Mouse (Mus musculus) G1E (cell line): ENCODE data around the gene Nsg2. TPM values are rescaled to one million over a fixed set of nuclear protein-coding genes. Genes with fewer than 3 reads are reported as not detected.

Experiments used
- ATAC-seq: 2 replicates; pipeline ENCODE4 v1.8.0; 2016; ENCODE audit warnings: mild to moderate bottlenecking; ENCODE audit not compliant: insufficient number of reproducible peaks, poor library complexity, low FRiP score, severe bottlenecking; ENCODE audit errors: extremely low read depth
- DNase-seq: peaks from one replicate; pipeline ENCODE4 v3.0.0; 2012; ENCODE audit warnings: low spot score
- H3K27me3 ChIP-seq: 2 replicates; pipeline ENCODE4 v1.6.1; 2012; ENCODE audit warnings: mild to moderate bottlenecking, low read length, inconsistent platforms; ENCODE audit not compliant: insufficient read depth
- H3K36me3 ChIP-seq: replicated peaks from 2 replicates; pipeline ENCODE3; 2012; ENCODE audit warnings: mild to moderate bottlenecking, inconsistent platforms
- H3K4me1 ChIP-seq: 2 replicates; pipeline ENCODE4 v1.6.1; 2012; ENCODE audit warnings: low read depth, low read length, inconsistent platforms, mixed read lengths; ENCODE audit not compliant: insufficient read depth
- H3K4me3 ChIP-seq: 2 replicates; pipeline ENCODE4 v1.5.1; 2012; ENCODE audit warnings: low read depth, mild to moderate bottlenecking, inconsistent platforms, low read length, moderate library complexity, mixed read lengths
- H3K9me3 ChIP-seq: replicated peaks from 2 replicates; pipeline ENCODE4 v1.6.1; 2012; ENCODE audit warnings: inconsistent platforms
- CTCF ChIP-seq: IDR thresholded peaks from 2 replicates; pipeline ENCODE4 v1.5.1; 2012; ENCODE audit warnings: low read depth, low read length, inconsistent platforms, mixed read lengths
- GATA1 ChIP-seq: IDR thresholded peaks from 2 replicates; pipeline ENCODE4 v1.6.1; 2012; ENCODE audit warnings: borderline replicate concordance, low read length, inconsistent platforms, mixed read lengths
- GATA2 ChIP-seq: IDR thresholded peaks from 2 replicates; pipeline ENCODE4 v1.6.1; 2012; ENCODE audit warnings: low read depth, low read length, inconsistent platforms, borderline replicate concordance
- POLR2AphosphoS5 ChIP-seq: IDR thresholded peaks from 2 replicates; pipeline ENCODE4 v1.6.1; 2012; ENCODE audit warnings: low read depth, low read length, inconsistent platforms; ENCODE audit not compliant: insufficient replicate concordance
- TAL1 ChIP-seq: conservative IDR thresholded peaks from 2 replicates; pipeline ENCODE4 v1.6.1; 2012; ENCODE audit warnings: low read depth, low read length, inconsistent platforms, mixed read lengths
- polyA plus RNA-seq: library from polyadenylated mRNA; stranded (reverse); fragments of >175 nt; gene quantifications from 2 replicates; pipeline ENCODE4 v1.2.3, GENCODE M21; 2012
- total RNA-seq, 2 experiments: library from RNA; stranded (forward) in 1 of 2; stranded (reverse) in 1 of 2; fragments of 200-1000 nt in 1 of 2; fragments of >200 nt in 1 of 2; fragmentation: Nextera tagmentation in 1 of 2; gene quantifications; 2 replicates each; pipeline ENCODE4 v1.2.3; 2014 to 2017

Gene Nsg2
- total and polyA plus RNA-seq, 3 experiments = 0.49 TPM; not detected in 2

- ATAC-seq = no peak
These were observed 31.8 kb downstream of the Nsg2 start for GRCm38 (mm10) chr11:32032053-32032452.

DNA sequence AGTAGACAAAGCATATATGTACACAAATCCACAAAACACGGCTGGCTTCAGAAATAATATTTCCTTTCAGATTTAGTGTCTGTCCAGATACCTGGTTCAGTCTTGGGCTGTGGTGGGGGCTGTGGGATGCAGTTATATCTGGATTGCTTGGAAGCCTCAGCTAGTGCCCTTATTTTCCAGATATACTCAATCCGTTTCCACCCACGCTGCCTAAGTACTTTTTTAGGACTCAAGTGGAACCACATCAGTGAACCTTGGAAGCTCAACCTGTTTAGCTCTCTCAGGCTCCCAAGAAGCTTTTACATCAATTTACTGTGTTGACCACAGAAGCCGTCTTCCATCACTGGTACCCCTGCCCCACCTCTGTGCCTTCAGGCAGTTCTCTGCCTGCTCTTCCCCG lies 35.6 kb downstream of the Nsg2 start:
- no peak for ATAC-seq
- H3K27me3 ChIP-seq = peaks cover 9% of the 10 kb centered on the region
- H3K9me3 ChIP-seq = no peaks in the 10 kb centered on the region
- TF ChIP-seq CTCF = no peak
- TF ChIP-seq TAL1 = no peak
- no peak for TF ChIP-seq GATA1
- no peak for TF ChIP-seq GATA2
- TF ChIP-seq POLR2AphosphoS5 = no peak
- no peaks in the 10 kb centered on the region for H3K4me1 ChIP-seq
- H3K36me3 ChIP-seq = no peaks in the 10 kb centered on the region
- H3K4me3 ChIP-seq = no peak overlapping the region
- DNase-seq = no peak

More at GRCm38 (mm10) chr11:32032053-32032452, 31.8 kb downstream of the Nsg2 start:
- DNase-seq = no peak
- Histone ChIP-seq H3K9me3 (no peaks in the 10 kb centered on the region), H3K27me3 (peaks cover 6% of the 10 kb centered on the region; the same call in 1 of the 2 replicates), H3K4me3 (no peak overlapping the region), H3K4me1 (no peaks in the 10 kb centered on the region), H3K36me3 (no peaks in the 10 kb centered on the region)
- TF ChIP-seq POLR2AphosphoS5 (no peak), TAL1 (no peak), CTCF (no peak), GATA1 (no peak), GATA2 (no peak)

DNA sequence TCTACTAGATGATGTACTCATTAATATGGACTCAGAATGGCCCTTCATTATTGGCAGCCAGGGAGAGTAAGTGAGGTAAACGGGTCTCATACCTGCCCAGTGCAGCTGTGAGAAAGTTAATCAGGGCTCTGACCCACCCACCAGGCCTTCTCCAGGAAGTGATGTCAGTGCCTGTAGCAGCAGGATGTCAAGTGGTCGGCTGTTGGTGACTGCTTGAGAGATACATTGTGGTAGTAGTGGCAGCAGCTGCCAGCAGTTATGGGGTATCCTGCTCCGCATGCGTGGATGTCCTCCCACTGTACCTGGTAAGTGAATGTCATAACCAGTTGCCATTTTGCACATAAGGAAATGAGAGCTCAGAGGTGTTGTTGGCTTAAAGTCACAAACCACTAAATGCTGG lies 39.4 kb downstream of the Nsg2 start:
- ATAC-seq (no peak), DNase-seq (no peak)
- H3K4me1 ChIP-seq = no peaks in the 10 kb centered on the region

GRCm38 (mm10) chr11:32057389-32057788 lies 57.1 kb downstream of the Nsg2 start:
- Histone ChIP-seq H3K27me3 (peaks cover 6% of the 10 kb centered on the region; the same call in 1 of the 2 replicates), H3K36me3 (no peaks in the 10 kb centered on the region), H3K4me1 (no peaks in the 10 kb centered on the region), H3K4me3 (no peak overlapping the region), H3K9me3 (no peaks in the 10 kb centered on the region)
- no peak for DNase-seq
- TF ChIP-seq GATA1 (no peak), GATA2 (no peak), CTCF (no peak), POLR2AphosphoS5 (no peak), TAL1 (no peak)
- no peak for ATAC-seq

More for the DNA sequence above, 39.4 kb downstream of the Nsg2 start:
- no peak for TF ChIP-seq TAL1
- no peak for TF ChIP-seq POLR2AphosphoS5
- TF ChIP-seq GATA1 = no peak
- TF ChIP-seq GATA2 = no peak
- TF ChIP-seq CTCF = no peak
- Histone ChIP-seq H3K4me3 (no peak overlapping the region), H3K36me3 (no peaks in the 10 kb centered on the region), H3K9me3 (no peaks in the 10 kb centered on the region), H3K27me3 (peaks cover 9% of the 10 kb centered on the region)

GRCm38 (mm10) chr11:32057861-32058260 lies 57.6 kb downstream of the Nsg2 start:
- H3K36me3 ChIP-seq = no peaks in the 10 kb centered on the region
- TF ChIP-seq GATA1 = no peak
- no peak for TF ChIP-seq CTCF
- no peak for TF ChIP-seq GATA2
- no peak for TF ChIP-seq POLR2AphosphoS5
- no peak for TF ChIP-seq TAL1
- DNase-seq (no peak), ATAC-seq (no peak)
- H3K4me3 ChIP-seq = no peak overlapping the region
- H3K4me1 ChIP-seq = no peaks in the 10 kb centered on the region
- no peaks in the 10 kb centered on the region for H3K9me3 ChIP-seq
- peaks cover 6% of the 10 kb centered on the region; the same call in 1 of the 2 replicates for H3K27me3 ChIP-seq

DNA sequence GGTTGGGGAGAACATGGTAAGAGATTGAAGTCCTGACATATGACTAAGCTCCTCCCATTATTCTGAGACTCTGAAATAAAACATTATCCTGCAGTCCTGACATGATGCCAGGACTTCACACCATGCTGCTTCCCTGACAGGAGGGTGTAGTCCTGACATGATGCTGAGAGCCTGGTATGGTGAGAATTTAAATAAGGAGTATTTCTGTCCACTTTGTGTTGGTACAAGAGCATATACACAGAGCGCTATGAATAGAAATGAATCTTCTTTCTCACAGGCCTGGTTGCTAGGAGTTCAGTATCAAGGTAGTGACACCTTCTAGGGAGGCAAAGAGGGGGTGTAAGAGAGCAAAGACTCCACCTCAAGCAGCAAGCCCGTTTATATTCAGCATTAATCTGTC lies 60.8 kb downstream of the Nsg2 start:
- no peaks in the 10 kb centered on the region for H3K9me3 ChIP-seq
- H3K4me3 ChIP-seq = no peak overlapping the region
- ATAC-seq (no peak), DNase-seq (no peak)
- no peaks in the 10 kb centered on the region for H3K4me1 ChIP-seq
- peaks cover 6% of the 10 kb centered on the region; the same call in 1 of the 2 replicates for H3K27me3 ChIP-seq
- H3K36me3 ChIP-seq = no peaks in the 10 kb centered on the region
- TF ChIP-seq TAL1 (no peak), POLR2AphosphoS5 (no peak), CTCF (no peak), GATA2 (no peak), GATA1 (no peak)
